Mouse (Mus musculus) hindbrain, embryonic 16.5 days (tissue): ENCODE measurements around the gene Pum2. TPM values are rescaled to one million over a fixed set of nuclear protein-coding genes. Genes with fewer than 3 reads are reported as not detected.

Experiments used
- ATAC-seq: fragments of 200-750 bp; cut with Nextera tagmentation; 2 replicates; pipeline ENCODE4 v1.8.0; 2017; ENCODE audit warnings: moderate TSS enrichment, moderate library complexity
- H3K27ac ChIP-seq: fragments of 300-500 bp; sonication (generic); 2 replicates; pipeline ENCODE4 v1.5.1; 2014; ENCODE audit warnings: low read depth, mild to moderate bottlenecking, control low read depth, low read length, moderate library complexity
- H3K27me3 ChIP-seq: fragments of 300-500 bp; sonication (generic); replicated peaks from 2 replicates; pipeline ENCODE4 v1.6.1; 2014; ENCODE audit warnings: low read length; ENCODE audit not compliant: control insufficient read depth, insufficient read depth
- H3K36me3 ChIP-seq: fragments of 300-500 bp; sonication (generic); 2 replicates; pipeline ENCODE4 v1.6.1; 2014; ENCODE audit warnings: mild to moderate bottlenecking, low read length, moderate library complexity, mixed read lengths; ENCODE audit not compliant: control insufficient read depth, insufficient read depth
- H3K4me1 ChIP-seq: fragments of 300-500 bp; sonication (generic); 2 replicates; pipeline ENCODE4 v1.6.1; 2014; ENCODE audit warnings: low read depth, low read length; ENCODE audit not compliant: control insufficient read depth, insufficient read depth
- H3K4me2 ChIP-seq: fragments of 300-500 bp; sonication (generic); 2 replicates; pipeline ENCODE4 v1.6.1; 2014; ENCODE audit warnings: mild to moderate bottlenecking, low read length, control low read depth, moderate library complexity
- H3K4me3 ChIP-seq: fragments of 300-500 bp; sonication (generic); 2 replicates; pipeline ENCODE4 v1.5.1; 2014; ENCODE audit warnings: mild to moderate bottlenecking, low read length, control low read depth, moderate library complexity
- H3K9ac ChIP-seq: fragments of 300-500 bp; sonication (generic); 2 replicates; pipeline ENCODE4 v1.6.1; 2014; ENCODE audit warnings: low read depth, mild to moderate bottlenecking, control low read depth, low read length, moderate library complexity
- H3K9me3 ChIP-seq: fragments of 300-500 bp; sonication (generic); 2 replicates; pipeline ENCODE4 v1.6.1; 2014; ENCODE audit warnings: mild to moderate bottlenecking, low read length, moderate library complexity; ENCODE audit not compliant: control insufficient read depth
- WGBS: fragments of 180-500 bp; shearing (Covaris S2); extraction: QIAGEN DNeasy Blood & Tissue Kit; methylation state at CpG from one replicate; pipeline ENCODE4 v1.1.7; 2014; 5-methylcytosine and 5-hydroxymethylcytosine counted together
- polyA plus RNA-seq: library from polyadenylated mRNA; unstranded; fragments of >200 nt; fragmentation: Nextera tagmentation; extraction: Ambion mirVana; gene quantifications from 2 replicates; pipeline ENCODE4 v1.2.1, GENCODE M21; 2015

The Pum2 gene
- polyA plus RNA-seq, 1 experiment from 2014 or later, result 41.3 TPM

GRCm38 (mm10) chr12:8662175-8662574 lies 11.8 kb upstream of the Pum2 start:
- 65% methylated on average over 2 of the region's 2 CpGs for WGBS
- no peaks in the 10 kb centered on the region for H3K4me1 ChIP-seq

GRCm38 (mm10) chr12:8662721-8663120 lies 11.2 kb upstream of the Pum2 start:
- Histone ChIP-seq H3K4me1 (no peaks in the 10 kb centered on the region), H3K4me3 (no peak overlapping the region), H3K9ac (no peak overlapping the region), H3K4me2 (no peak overlapping the region), H3K36me3 (no peaks in the 10 kb centered on the region), H3K27ac (no peak overlapping the region), H3K9me3 (no peaks in the 10 kb centered on the region), H3K27me3 (no peaks in the 10 kb centered on the region)
- no peak for ATAC-seq
- 81% methylated on average over 4 of the region's 4 CpGs for WGBS

More at GRCm38 (mm10) chr12:8662175-8662574, 11.8 kb upstream of the Pum2 start:
- no peaks in the 10 kb centered on the region for H3K36me3 ChIP-seq
- no peaks in the 10 kb centered on the region for H3K27me3 ChIP-seq
- H3K9ac ChIP-seq, result no peak overlapping the region
- H3K9me3 ChIP-seq, result no peaks in the 10 kb centered on the region
- H3K27ac ChIP-seq, result no peak overlapping the region
- no peak overlapping the region for H3K4me3 ChIP-seq
- no peak for ATAC-seq
- no peak overlapping the region for H3K4me2 ChIP-seq

- WGBS, result 85% methylated on average over 4 of the region's 4 CpGs
- Histone ChIP-seq H3K4me1 (no peaks in the 10 kb centered on the region), H3K4me3 (no peak overlapping the region), H3K27ac (no peak overlapping the region), H3K36me3 (no peaks in the 10 kb centered on the region), H3K9me3 (no peaks in the 10 kb centered on the region), H3K9ac (no peak overlapping the region), H3K4me2 (no peak overlapping the region), H3K27me3 (no peaks in the 10 kb centered on the region)
- no peak for ATAC-seq
Observed at GRCm38 (mm10) chr12:8667473-8668255, 6.3 kb upstream of the Pum2 start.

GRCm38 (mm10) chr12:8669421-8669820 lies 4.5 kb upstream of the Pum2 start:
- Histone ChIP-seq H3K27me3 (no peaks in the 10 kb centered on the region), H3K4me2 (no peak overlapping the region), H3K4me3 (no peak overlapping the region), H3K4me1 (peaks cover 4% of the 10 kb centered on the region; the same call in 1 of the 2 replicates), H3K9ac (no peak overlapping the region), H3K27ac (no peak overlapping the region), H3K9me3 (no peaks in the 10 kb centered on the region), H3K36me3 (no peaks in the 10 kb centered on the region)
- ATAC-seq, result no peak
- 85% methylated on average over 4 of the region's 4 CpGs for WGBS

- 75% methylated on average over 3 of the region's 3 CpGs for whole genome bisulfite sequencing
- Histone ChIP-seq H3K9me3 (no peaks in the 10 kb centered on the region), H3K36me3 (no peaks in the 10 kb centered on the region), H3K4me2 (no peak overlapping the region), H3K27me3 (no peaks in the 10 kb centered on the region), H3K4me3 (no peak overlapping the region), H3K9ac (no peak overlapping the region), H3K4me1 (peaks cover 4% of the 10 kb centered on the region; the same call in 1 of the 2 replicates), H3K27ac (no peak overlapping the region)
- ATAC-seq, result no peak
Observed at GRCm38 (mm10) chr12:8669846-8670245, 4.1 kb upstream of the Pum2 start.

- peak overlapping the region; percentile 69 for H3K4me2 ChIP-seq
- H3K4me1 ChIP-seq, result peaks cover 16% of the 10 kb centered on the region
- no peaks in the 10 kb centered on the region for H3K27me3 ChIP-seq
- peak overlapping the region; percentile 99 for H3K27ac ChIP-seq
- WGBS, result 35% methylated on average over 17 of the region's 17 CpGs
- H3K4me3 ChIP-seq, result peak overlapping the region; percentile 91
- H3K36me3 ChIP-seq, result no peaks in the 10 kb centered on the region
- H3K9ac ChIP-seq, result peak overlapping the region; percentile 85
- peak; percentile 0; the same call in 1 of the 2 replicates for ATAC-seq
- no peaks in the 10 kb centered on the region for H3K9me3 ChIP-seq
Observed at GRCm38 (mm10) chr12:8673121-8673973, 587 bp upstream of the Pum2 start.

- peak; percentile 80 for ATAC-seq
- H3K4me2 ChIP-seq, result peak overlapping the region; percentile 91
- H3K4me3 ChIP-seq, result peak overlapping the region; percentile 91
- WGBS, result 0% methylated on average over 15 of the region's 62 CpGs
- H3K4me1 ChIP-seq, result peaks cover 16% of the 10 kb centered on the region
- H3K9me3 ChIP-seq, result no peaks in the 10 kb centered on the region
- H3K36me3 ChIP-seq, result no peaks in the 10 kb centered on the region
- H3K27me3 ChIP-seq, result no peaks in the 10 kb centered on the region
- H3K9ac ChIP-seq, result peak overlapping the region; percentile 100
- peak overlapping the region; percentile 99 for H3K27ac ChIP-seq
Observed at GRCm38 (mm10) chr12:8674377-8674864, 487 bp downstream of the Pum2 start.

- Histone ChIP-seq H3K36me3 (no peaks in the 10 kb centered on the region), H3K4me1 (peaks cover 16% of the 10 kb centered on the region), H3K4me2 (peak overlapping the region; percentile 91), H3K27me3 (no peaks in the 10 kb centered on the region), H3K4me3 (peak overlapping the region; percentile 91), H3K9me3 (no peaks in the 10 kb centered on the region), H3K27ac (peak overlapping the region; percentile 99), H3K9ac (peak overlapping the region; percentile 100)
- no peak for ATAC-seq
- under 1% methylated on average over 20 of the region's 20 CpGs for WGBS
Observed at GRCm38 (mm10) chr12:8674891-8675341, 982 bp downstream of the Pum2 start.

- H3K27ac ChIP-seq, result no peak overlapping the region
- no peaks in the 10 kb centered on the region for H3K9me3 ChIP-seq
- H3K4me1 ChIP-seq, result peaks cover 16% of the 10 kb centered on the region
- no peaks in the 10 kb centered on the region for H3K36me3 ChIP-seq
- no peak for ATAC-seq
- H3K27me3 ChIP-seq, result no peaks in the 10 kb centered on the region
- H3K4me2 ChIP-seq, result peak overlapping the region; percentile 91
- H3K4me3 ChIP-seq, result peak overlapping the region; percentile 91
- 0% methylated on average over 7 of the region's 7 CpGs for WGBS
- peak overlapping the region; percentile 100 for H3K9ac ChIP-seq
Observed at GRCm38 (mm10) chr12:8675361-8675760, 1.4 kb downstream of the Pum2 start.
